Mouse (Mus musculus) kidney, postnatal 0 days (tissue): ENCODE results near the gene Saa4. TPM values are rescaled to one million over a fixed set of nuclear protein-coding genes. Genes with fewer than 3 reads are reported as not detected.
"Not testable (repeated sequence)": the region's sequence is repeated elsewhere in the genome, so short reads cannot be mapped to it uniquely, and the experiment has no call there.

ENCODE experiments used
- ATAC-seq: fragments of 200-750 bp; cut with Nextera tagmentation; replicated peaks from 2 replicates; pipeline ENCODE4 v1.8.0; 2017; ENCODE audit warnings: low read depth, moderate number of reproducible peaks, moderate TSS enrichment, moderate library complexity; ENCODE audit not compliant: low FRiP score
- DNase-seq: peaks from one replicate; pipeline ENCODE4 v3.0.0-alpha.2; 2016; ENCODE audit warnings: low spot score
- H3K27ac ChIP-seq: fragments of 300-500 bp; sonication (generic); 2 replicates; pipeline ENCODE4 v1.5.1; 2014; ENCODE audit warnings: mild to moderate bottlenecking
- H3K27me3 ChIP-seq: fragments of 300-500 bp; sonication (generic); 2 replicates; pipeline ENCODE4 v1.6.1; 2014; ENCODE audit warnings: low read length, mixed read lengths; ENCODE audit not compliant: insufficient read depth
- H3K36me3 ChIP-seq: fragments of 300-500 bp; sonication (generic); 2 replicates; pipeline ENCODE4 v1.6.1; 2014; ENCODE audit warnings: low read length, mixed read lengths; ENCODE audit not compliant: insufficient read depth
- H3K4me1 ChIP-seq: fragments of 300-500 bp; sonication (generic); replicated peaks from 2 replicates; pipeline ENCODE4 v1.6.1; 2014; ENCODE audit warnings: antibody characterized with exemption, low read length, mixed read lengths; ENCODE audit not compliant: insufficient read depth
- H3K4me2 ChIP-seq: fragments of 300-500 bp; sonication (generic); 2 replicates; pipeline ENCODE4 v1.6.1; 2014; ENCODE audit warnings: mild to moderate bottlenecking, low read length, moderate library complexity, mixed read lengths
- H3K4me3 ChIP-seq: fragments of 300-500 bp; sonication (generic); replicated peaks from 2 replicates; pipeline ENCODE4 v1.5.1; 2014; ENCODE audit warnings: low read depth, low read length
- H3K9ac ChIP-seq: fragments of 300-500 bp; sonication (generic); 2 replicates; pipeline ENCODE4 v1.6.1; 2014; ENCODE audit warnings: low read depth, low read length
- H3K9me3 ChIP-seq: fragments of 300-500 bp; sonication (generic); replicated peaks from 2 replicates; pipeline ENCODE4 v1.6.1; 2016; ENCODE audit warnings: low read length, inconsistent platforms, mixed read lengths
- CTCF ChIP-seq: IDR thresholded peaks from 2 replicates; pipeline ENCODE4 v1.5.1; 2016; ENCODE audit warnings: antibody characterized with exemption, low read depth, mild to moderate bottlenecking, moderate library complexity
- WGBS: fragments of 180-500 bp; shearing (Covaris S2); extraction: QIAGEN DNeasy Blood & Tissue Kit; methylation state at CpG from one replicate; pipeline ENCODE4 v1.1.7; 2014; 5-methylcytosine and 5-hydroxymethylcytosine counted together
- polyA plus RNA-seq: library from polyadenylated mRNA; unstranded; fragments of >200 nt; fragmentation: Nextera tagmentation; extraction: Ambion mirVana; gene quantifications from 2 replicates; pipeline ENCODE4 v1.2.1, GENCODE M21; 2015

Gene Saa4
- polyA plus RNA-seq, 1 experiment from 2014 or later = not detected

- Histone ChIP-seq H3K27me3 (no peaks in the 10 kb centered on the region), H3K9me3 (no peaks in the 10 kb centered on the region), H3K27ac (peak within 1 kb of the TSS; percentile 72; the same call in 1 of the 2 replicates), H3K9ac (peak within 1 kb of the TSS; percentile 72), H3K4me2 (peak within 1 kb of the TSS; percentile 68), H3K36me3 (peaks cover 16% of the 10 kb centered on the region), H3K4me1 (no peaks in the 10 kb centered on the region), H3K4me3 (peak within 1 kb of the TSS; percentile 72)
- WGBS = under 1% methylated on average over 38 of the region's 38 CpGs
- DNase-seq = peak; percentile 92
- peak; percentile 97 for TF ChIP-seq CTCF
- ATAC-seq = peak; percentile 96
Observed at GRCm38 (mm10) chr7:46710390-46710844, 22.0 kb downstream of the Saa4 start, which contains the start of gene Saal1. Saal1 (minus strand) TSS chr7:46710680.

GRCm38 (mm10) chr7:46700521-46701025, 31.8 kb downstream of the Saa4 start:
- ATAC-seq (no peak), DNase-seq (no peak)
- WGBS = 91% methylated on average over 6 of the region's 6 CpGs
- H3K4me1 ChIP-seq = no peaks in the 10 kb centered on the region
- no peak overlapping the region for H3K27ac ChIP-seq
- H3K36me3 ChIP-seq = peaks cover 66% of the 10 kb centered on the region
- no peak overlapping the region for H3K4me3 ChIP-seq
- no peak overlapping the region for H3K9ac ChIP-seq
- H3K4me2 ChIP-seq = no peak overlapping the region
- no peak for TF ChIP-seq CTCF
- H3K27me3 ChIP-seq = no peaks in the 10 kb centered on the region
- no peaks in the 10 kb centered on the region for H3K9me3 ChIP-seq

DNA sequence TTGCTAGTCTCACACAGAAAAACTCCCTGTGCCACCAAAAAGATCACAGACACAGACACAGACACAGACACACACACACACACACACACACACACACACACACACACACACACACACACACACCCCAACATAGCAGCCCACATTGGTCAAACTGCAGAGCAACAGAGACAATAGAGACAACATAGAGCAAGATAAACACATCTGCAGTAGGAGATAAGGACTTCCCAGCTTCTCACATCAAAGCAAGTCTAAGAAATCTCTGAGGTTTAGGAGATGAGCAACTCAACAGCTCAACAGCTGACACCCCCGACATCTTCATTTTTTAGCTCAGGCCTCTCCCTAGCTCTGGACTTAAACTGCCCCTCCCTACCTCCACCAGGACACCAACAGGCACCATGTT, 35.6 kb downstream of the Saa4 start:
- Histone ChIP-seq H3K9me3 (no peaks in the 10 kb centered on the region), H3K4me2 (no peak overlapping the region), H3K4me3 (no peak overlapping the region), H3K27ac (no peak overlapping the region), H3K9ac (no peak overlapping the region), H3K36me3 (peaks cover 46% of the 10 kb centered on the region), H3K27me3 (no peaks in the 10 kb centered on the region), H3K4me1 (no peaks in the 10 kb centered on the region)
- no peak for TF ChIP-seq CTCF
- ATAC-seq (no peak), DNase-seq (no peak)
- WGBS = 88% methylated on average over 1 of the region's 1 CpGs

DNA sequence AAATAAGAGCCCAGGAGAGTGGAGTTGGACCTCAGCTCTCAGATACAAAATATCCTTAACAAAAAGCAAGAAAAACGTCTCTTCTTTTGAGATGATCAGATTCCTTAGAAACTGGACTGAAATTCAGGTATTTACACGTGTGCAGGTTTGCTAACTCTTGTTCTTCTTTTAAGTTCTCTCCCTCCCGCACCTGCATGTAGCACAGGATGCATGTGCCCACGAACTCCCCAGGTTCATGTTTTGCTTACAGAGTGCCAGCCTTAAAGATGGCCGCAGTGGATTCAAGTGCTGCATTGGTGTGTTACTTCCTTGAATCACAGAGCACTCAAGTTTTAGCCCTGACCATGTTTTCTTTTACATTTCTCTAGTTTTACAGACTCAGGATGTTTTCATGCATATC, 45.6 kb downstream of the Saa4 start:
- Histone ChIP-seq H3K27ac (no peak overlapping the region), H3K9ac (no peak overlapping the region), H3K4me3 (no peak overlapping the region), H3K9me3 (no peaks in the 10 kb centered on the region), H3K4me2 (no peak overlapping the region), H3K4me1 (no peaks in the 10 kb centered on the region), H3K36me3 (peaks cover 26% of the 10 kb centered on the region), H3K27me3 (no peaks in the 10 kb centered on the region)
- no peak for TF ChIP-seq CTCF
- WGBS = 91% methylated on average over 5 of the region's 5 CpGs
- ATAC-seq (no peak), DNase-seq (no peak)

- Histone ChIP-seq H3K4me3 (no peak overlapping the region), H3K9ac (no peak overlapping the region), H3K9me3 (no peaks in the 10 kb centered on the region), H3K4me2 (no peak overlapping the region), H3K36me3 (no peaks in the 10 kb centered on the region), H3K4me1 (no peaks in the 10 kb centered on the region), H3K27ac (no peak overlapping the region), H3K27me3 (no peaks in the 10 kb centered on the region)
- TF ChIP-seq CTCF = no peak
- DNase-seq (no peak), ATAC-seq (no peak)
Observed at GRCm38 (mm10) chr7:46680732-46681131, 51.7 kb downstream of the Saa4 start.

- not testable (repeated sequence) for ATAC-seq, H3K9ac ChIP-seq, H3K36me3 ChIP-seq, H3K9me3 ChIP-seq, H3K4me1 ChIP-seq, DNase-seq, H3K27ac ChIP-seq, H3K4me2 ChIP-seq, H3K4me3 ChIP-seq, H3K27me3 ChIP-seq
- WGBS = 68% methylated on average over 7 of the region's 7 CpGs
Observed at GRCm38 (mm10) chr7:46679044-46679443, 53.4 kb downstream of the Saa4 start.

GRCm38 (mm10) chr7:46678417-46678816, 54.0 kb downstream of the Saa4 start:
- no peak overlapping the region for H3K9ac ChIP-seq
- 82% methylated on average over 3 of the region's 3 CpGs for WGBS
- TF ChIP-seq CTCF = no peak
- no peaks in the 10 kb centered on the region for H3K9me3 ChIP-seq
- H3K4me2 ChIP-seq = no peak overlapping the region
- H3K4me1 ChIP-seq = no peaks in the 10 kb centered on the region
- ATAC-seq (no peak), DNase-seq (no peak)
- H3K27ac ChIP-seq = no peak overlapping the region
- no peaks in the 10 kb centered on the region for H3K27me3 ChIP-seq
- no peak overlapping the region for H3K4me3 ChIP-seq
- H3K36me3 ChIP-seq = no peaks in the 10 kb centered on the region

Other genes with a start within 250 kb of the Saa4 start
- 15.5 and 17.2 TPM in 2 replicates for gene Sergef, start 92.8 kb downstream of the Saa4 start, polyA plus RNA-seq
- gene Tph1, start 60.1 kb downstream of the Saa4 start, polyA plus RNA-seq = 1.3 and 2.2 TPM in 2 replicates
- 20.3 and 23.1 TPM in 2 replicates for gene Saal1, start 21.9 kb downstream of the Saa4 start, polyA plus RNA-seq
- 0.32 and 0.49 TPM in 2 replicates for gene Saa3, start 16.9 kb downstream of the Saa4 start, polyA plus RNA-seq
- 2.1 and 3.7 TPM in 2 replicates for gene Saa1, start 10.4 kb upstream of the Saa4 start, polyA plus RNA-seq
- 0.28 and 0.50 TPM in 2 replicates for gene Saa2, start 19.2 kb upstream of the Saa4 start, polyA plus RNA-seq
- 18.0 and 19.0 TPM in 2 replicates for gene Hps5, start 63.5 kb upstream of the Saa4 start, polyA plus RNA-seq
- gene Gtf2h1, start 63.5 kb upstream of the Saa4 start, polyA plus RNA-seq = 39.1 and 43.6 TPM in 2 replicates
- gene Ldha, start 108.9 kb upstream of the Saa4 start, polyA plus RNA-seq = 890 and 943 TPM in 2 replicates
- not detected in 2 replicates for gene Ldhc, start 128.6 kb upstream of the Saa4 start, polyA plus RNA-seq
- gene Tsg101, start 187.4 kb upstream of the Saa4 start, polyA plus RNA-seq = 169 and 171 TPM in 2 replicates
- 7.2 and 8.0 TPM in 2 replicates for gene Uevld, start 225.9 kb upstream of the Saa4 start, polyA plus RNA-seq